Mouse (Mus musculus) ES-E14 (cell line): ENCODE measurements around the gene Prdm4. TPM values are rescaled to one million over a fixed set of nuclear protein-coding genes. Genes with fewer than 3 reads are reported as not detected.

Experiments used
- DNase-seq: peaks from one replicate; pipeline ENCODE4 v3.0.0-alpha.2; 2013; ENCODE audit warnings: low read depth, low spot score
- H3K27ac ChIP-seq: 2 replicates; pipeline ENCODE4 v1.5.1; 2012; ENCODE audit warnings: low read depth, mild to moderate bottlenecking, low read length, moderate library complexity, mixed read lengths; ENCODE audit not compliant: poor library complexity, insufficient read depth, severe bottlenecking
- H3K36me3 ChIP-seq: 2 replicates; pipeline ENCODE4 v1.6.1; 2012; ENCODE audit warnings: mild to moderate bottlenecking, low read length, moderate library complexity, mixed read lengths; ENCODE audit not compliant: control insufficient read depth, poor library complexity, insufficient read depth, severe bottlenecking
- H3K4me1 ChIP-seq, 2 experiments: fragments of 150-350 bp in 1 of 2; sonication (generic) in 1 of 2; 2 replicates each; pipeline ENCODE4 v1.6.1; 2012; ENCODE audit warnings: low read length in 2 of 2, mild to moderate bottlenecking in 1 of 2, mixed read lengths in 1 of 2; ENCODE audit not compliant: control insufficient read depth in 2 of 2, insufficient read depth in 2 of 2, poor library complexity in 1 of 2
- H3K4me3 ChIP-seq, 2 experiments: fragments of 150-350 bp in 1 of 2; sonication (generic) in 1 of 2; 2 replicates each; pipeline ENCODE4 v1.5.1; 2012; ENCODE audit warnings: low read length in 2 of 2, low read depth in 1 of 2, mild to moderate bottlenecking in 1 of 2, mixed read lengths in 1 of 2; ENCODE audit not compliant: insufficient read depth in 1 of 2, poor library complexity in 1 of 2, severe bottlenecking in 1 of 2
- H3K9ac ChIP-seq: 2 replicates; pipeline ENCODE4 v1.6.1; 2012; ENCODE audit warnings: low read depth, mild to moderate bottlenecking, low read length, mixed read lengths; ENCODE audit not compliant: poor library complexity, insufficient read depth, severe bottlenecking
- H3K9me3 ChIP-seq: fragments of 150-350 bp; sonication (generic); 2 replicates; pipeline ENCODE4 v1.6.1; 2012; ENCODE audit warnings: low read depth, mild to moderate bottlenecking, low read length; ENCODE audit not compliant: control insufficient read depth, insufficient read depth
- CHD2 ChIP-seq: IDR thresholded peaks from 2 replicates; pipeline ENCODE4 v1.6.1; 2014; ENCODE audit warnings: mild to moderate bottlenecking, low read depth, low read length, inconsistent platforms
- MAFK ChIP-seq: IDR thresholded peaks from 2 replicates; pipeline ENCODE4 v1.6.1; 2014; ENCODE audit warnings: mild to moderate bottlenecking, low read depth, low read length, inconsistent platforms; ENCODE audit not compliant: insufficient read depth
- ZC3H11A ChIP-seq: IDR thresholded peaks from 2 replicates; pipeline ENCODE4 v1.6.1; 2012; ENCODE audit warnings: low read depth, mild to moderate bottlenecking, inconsistent platforms, low read length, borderline replicate concordance
- ZNF384 ChIP-seq: IDR thresholded peaks from 2 replicates; pipeline ENCODE4 v1.6.1; 2012; ENCODE audit warnings: low read depth, low read length, inconsistent platforms
- in situ Hi-C, 2 experiments: fragments of 600-800 bp; cut with MboI; formaldehyde crosslinking; loops; one replicate each; pipeline ENCODE4 v1.15.1; 2025; ENCODE audit warnings: low sequenced_read_pairs in 2 of 2, inconsistent platforms in 1 of 2; ENCODE audit not compliant: unreplicated experiment in 2 of 2
- total RNA-seq: library from RNA; depleted of rRNA; stranded (reverse); fragments of 300-350 nt; gene quantifications from 2 replicates; pipeline ENCODE4 v1.2.3, GENCODE M21; 2012; rRNA removed

Gene Prdm4
- total RNA-seq, 1 experiment: 35.6 TPM

DNA sequence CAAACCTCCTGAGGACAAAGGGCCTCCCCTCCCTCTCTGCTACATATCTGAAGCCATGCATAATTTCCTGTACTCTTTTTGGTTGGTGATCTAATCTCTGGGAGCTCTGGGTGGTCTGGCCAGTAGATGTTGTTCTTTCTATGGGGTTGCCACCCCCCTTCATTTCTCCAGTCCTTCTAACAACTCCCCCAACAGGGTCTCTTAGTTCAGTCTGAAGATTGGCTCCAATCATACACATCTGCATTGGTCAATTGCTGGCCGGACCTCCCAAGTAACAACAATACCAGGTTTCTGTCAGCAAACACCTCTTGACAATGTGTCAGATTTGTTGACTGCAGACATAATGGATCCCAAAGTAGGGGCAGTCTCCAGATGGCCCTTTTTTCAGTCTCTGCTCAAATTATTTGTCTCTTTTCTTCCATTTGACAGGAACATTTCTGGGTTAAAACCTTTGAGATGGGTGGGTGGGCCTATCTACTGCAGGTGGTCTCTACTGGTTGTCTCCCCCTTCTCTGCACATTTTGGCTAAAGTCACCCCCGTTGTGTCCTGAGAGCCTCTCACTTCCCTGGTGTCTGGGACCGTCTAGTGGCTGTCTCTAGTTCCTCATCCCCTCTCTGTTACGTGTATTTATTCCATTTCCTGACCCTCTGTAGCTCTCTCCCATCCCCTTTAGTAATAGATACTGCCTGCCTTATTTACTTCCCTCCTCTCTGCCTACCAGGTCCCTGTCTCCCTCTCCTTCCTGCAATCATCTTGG is 70.7 kb downstream of the Prdm4 start:
- TF ChIP-seq MAFK (no peak), ZC3H11A (no peak), ZNF384 (no peak), CHD2 (no peak)
- Histone ChIP-seq H3K4me3 (no peak overlapping the region), H3K36me3 (no peaks in the 10 kb centered on the region), H3K9me3 (no peaks in the 10 kb centered on the region), H3K27ac (no peak overlapping the region), H3K9ac (no peak overlapping the region), H3K4me1 (no peaks in the 10 kb centered on the region)
- in situ Hi-C loops: no loop called here
- no peak for DNase-seq

Other genes starting within 250 kb of the Prdm4 start
- 58.4 and 71.9 TPM in 2 replicates for gene Pwp1, start 87.6 kb downstream of the Prdm4 start, total RNA-seq
- gene Ascl4, start 10.5 kb upstream of the Prdm4 start, total RNA-seq: 0.48 and 0.54 TPM in 2 replicates
- gene Rtcb, start 40.7 kb upstream of the Prdm4 start, total RNA-seq: 97.3 and 139 TPM in 2 replicates
- not detected in 2 replicates for gene Bpifc, start 94.8 kb upstream of the Prdm4 start, total RNA-seq
- gene Fbxo7, start 104.8 kb upstream of the Prdm4 start, total RNA-seq: 16.3 and 19.3 TPM in 2 replicates